Mouse (Mus musculus): Measurements from ENCODE around the gene Ablim1.

Ablim1 gene

GRCm38 (mm10) chr19:57119661-57120060, 195.1 kb downstream of the Ablim1 start:
- DNase-seq: no peak

GRCm38 (mm10) chr19:57118785-57119565, 195.7 kb downstream of the Ablim1 start:
- DNase-seq: peak; percentile 87 to 88

GRCm38 (mm10) chr19:57117751-57118150, 197.0 kb downstream of the Ablim1 start:
- DNase-seq: no peak

GRCm38 (mm10) chr19:57116871-57117501, 197.7 kb downstream of the Ablim1 start:
- DNase-seq: peak; percentile 51 to 67

- no peak for DNase-seq
These were observed 199.0 kb downstream of the Ablim1 start for GRCm38 (mm10) chr19:57115670-57116069.

GRCm38 (mm10) chr19:57114951-57115350, 199.8 kb downstream of the Ablim1 start:
- no peak for DNase-seq

GRCm38 (mm10) chr19:57113975-57114374, 200.7 kb downstream of the Ablim1 start:
- no peak for DNase-seq

GRCm38 (mm10) chr19:57112816-57113406, 201.8 kb downstream of the Ablim1 start:
- no peak for DNase-seq

GRCm38 (mm10) chr19:57112231-57112815, 202.4 kb downstream of the Ablim1 start:
- no peak for DNase-seq

GRCm38 (mm10) chr19:57111301-57111700, 203.4 kb downstream of the Ablim1 start:
- no peak for DNase-seq

GRCm38 (mm10) chr19:57109620-57110019, 205.1 kb downstream of the Ablim1 start:
- peak in 1 of 2 experiments; percentile 64 for DNase-seq

GRCm38 (mm10) chr19:57106513-57106912, 208.2 kb downstream of the Ablim1 start:
- no peak for DNase-seq

GRCm38 (mm10) chr19:57106031-57106430, 208.7 kb downstream of the Ablim1 start:
- no peak for DNase-seq

GRCm38 (mm10) chr19:57105156-57105555, 209.6 kb downstream of the Ablim1 start:
- peak in 1 of 2 experiments; percentile 55 for DNase-seq

GRCm38 (mm10) chr19:57104171-57104748, 210.5 kb downstream of the Ablim1 start:
- peak in 1 of 2 experiments; percentile 55 for DNase-seq

- peak; percentile 41 to 62 for DNase-seq
These were observed 211.3 kb downstream of the Ablim1 start for GRCm38 (mm10) chr19:57103360-57103958.

- DNase-seq: no peak
These were observed 212.7 kb downstream of the Ablim1 start for GRCm38 (mm10) chr19:57101986-57102385.

GRCm38 (mm10) chr19:57100753-57101446, 213.8 kb downstream of the Ablim1 start:
- no peak for DNase-seq

- DNase-seq: no peak
These were observed 214.7 kb downstream of the Ablim1 start for GRCm38 (mm10) chr19:57099986-57100385.

GRCm38 (mm10) chr19:57099094-57099357, 215.7 kb downstream of the Ablim1 start:
- DNase-seq: peak in 1 of 2 experiments; percentile 22

- peak; percentile 62 to 71 for DNase-seq
These were observed 216.3 kb downstream of the Ablim1 start for GRCm38 (mm10) chr19:57098241-57099093.

Data from lung, postnatal 4 days (tissue).